Mouse (Mus musculus): ENCODE measurements around the gene Myt1l. TPM values are rescaled to one million over a fixed set of nuclear protein-coding genes. Genes with fewer than 3 reads are reported as not detected.

The Myt1l gene
- 3.5 and 12.1 TPM in 2 replicates for polyA plus RNA-seq (2016; fragmentation: Nextera tagmentation; extraction: Ambion mirVana)

- H3K4me3 ChIP-seq = peak within 1 kb of the TSS; percentile 55
- 20% methylated on average over 13 of the region's 13 CpGs for WGBS
- peak within 1 kb of the TSS; percentile 88 for H3K27ac ChIP-seq
- peaks cover 50% of the 10 kb centered on the region for H3K4me1 ChIP-seq (replicated peaks)
- no peaks in the 10 kb centered on the region for H3K9me3 ChIP-seq
- peak; percentile 10 for DNase-seq (ENCODE audit: low spot score)
- peaks cover 32% of the 10 kb centered on the region for H3K27me3 ChIP-seq (ENCODE audit: insufficient read depth, poor library complexity, severe bottlenecking)
- no peaks in the 10 kb centered on the region for H3K36me3 ChIP-seq
Measured at GRCm38 (mm10) chr12:29528031-29528771, at the start of gene Myt1l. Myt1l (plus strand) TSS chr12:29528384.

GRCm38 (mm10) chr12:29486424-29487035, 41.7 kb upstream of the Myt1l start:
- no peaks in the 10 kb centered on the region for H3K9me3 ChIP-seq
- H3K36me3 ChIP-seq = no peaks in the 10 kb centered on the region
- H3K4me3 ChIP-seq = no peak overlapping the region
- H3K27me3 ChIP-seq (ENCODE audit: insufficient read depth, poor library complexity, severe bottlenecking) = no peaks in the 10 kb centered on the region
- no peak for DNase-seq (ENCODE audit: low spot score)
- H3K4me1 ChIP-seq (replicated peaks) = no peaks in the 10 kb centered on the region
- no peak overlapping the region for H3K27ac ChIP-seq
- WGBS = 88% methylated on average over 10 of the region's 10 CpGs

GRCm38 (mm10) chr12:29526236-29526644, 1.9 kb upstream of the Myt1l start:
- peak overlapping the region; percentile 88 for H3K27ac ChIP-seq
- H3K4me3 ChIP-seq = peak overlapping the region; percentile 55
- H3K36me3 ChIP-seq = no peaks in the 10 kb centered on the region
- no peaks in the 10 kb centered on the region for H3K9me3 ChIP-seq
- DNase-seq (ENCODE audit: low spot score) = peak; percentile 27
- peaks cover 16% of the 10 kb centered on the region for H3K27me3 ChIP-seq (ENCODE audit: insufficient read depth, poor library complexity, severe bottlenecking)
- peaks cover 44% of the 10 kb centered on the region for H3K4me1 ChIP-seq (replicated peaks)
- WGBS = 3% methylated on average over 6 of the region's 6 CpGs

GRCm38 (mm10) chr12:29527048-29527761, 979 bp upstream of the Myt1l start:
- 1% methylated on average over 27 of the region's 27 CpGs for WGBS
- no peaks in the 10 kb centered on the region for H3K9me3 ChIP-seq
- H3K4me1 ChIP-seq (replicated peaks) = peaks cover 44% of the 10 kb centered on the region
- H3K4me3 ChIP-seq = peak overlapping the region; percentile 55
- peak; percentile 67 for DNase-seq (ENCODE audit: low spot score)
- H3K36me3 ChIP-seq = no peaks in the 10 kb centered on the region
- peaks cover 22% of the 10 kb centered on the region for H3K27me3 ChIP-seq (ENCODE audit: insufficient read depth, poor library complexity, severe bottlenecking)
- peak overlapping the region; percentile 88 for H3K27ac ChIP-seq

- peak overlapping the region; percentile 81 for H3K27ac ChIP-seq
- no peaks in the 10 kb centered on the region for H3K36me3 ChIP-seq
- peaks cover 53% of the 10 kb centered on the region for H3K27me3 ChIP-seq (ENCODE audit: insufficient read depth, poor library complexity, severe bottlenecking)
- H3K4me1 ChIP-seq (replicated peaks) = peaks cover 68% of the 10 kb centered on the region
- H3K4me3 ChIP-seq = peak overlapping the region; percentile 55
- H3K9me3 ChIP-seq = no peaks in the 10 kb centered on the region
- peak; percentile 75 for DNase-seq (ENCODE audit: low spot score)
- WGBS = 7% methylated on average over 6 of the region's 6 CpGs
Measured at GRCm38 (mm10) chr12:29530241-29530725, 2.1 kb downstream of the Myt1l start.

- Histone ChIP-seq H3K4me3 (peak overlapping the region; percentile 55), H3K27me3 (ENCODE audit: insufficient read depth, poor library complexity, severe bottlenecking) (peaks cover 58% of the 10 kb centered on the region), H3K4me1 (replicated peaks) (peaks cover 72% of the 10 kb centered on the region), H3K27ac (peak overlapping the region; percentile 81), H3K9me3 (no peaks in the 10 kb centered on the region), H3K36me3 (no peaks in the 10 kb centered on the region)
- WGBS = 84% methylated on average over 7 of the region's 7 CpGs
- DNase-seq (ENCODE audit: low spot score) = no peak
Measured at GRCm38 (mm10) chr12:29530823-29531222, 2.6 kb downstream of the Myt1l start.

GRCm38 (mm10) chr12:29533071-29533876, 5.1 kb downstream of the Myt1l start:
- Histone ChIP-seq H3K9me3 (no peaks in the 10 kb centered on the region), H3K27me3 (ENCODE audit: insufficient read depth, poor library complexity, severe bottlenecking) (peaks cover 70% of the 10 kb centered on the region), H3K4me3 (peak overlapping the region; percentile 16; the same call in 1 of the 2 replicates), H3K4me1 (replicated peaks) (peaks cover 54% of the 10 kb centered on the region), H3K36me3 (no peaks in the 10 kb centered on the region), H3K27ac (peak overlapping the region; percentile 50; the same call in 1 of the 2 replicates)
- DNase-seq (ENCODE audit: low spot score) = peak; percentile 5
- WGBS = 34% methylated on average over 14 of the region's 14 CpGs

- peak overlapping the region; percentile 78 for H3K27ac ChIP-seq
- peak; percentile 13 for DNase-seq (ENCODE audit: low spot score)
- H3K36me3 ChIP-seq = no peaks in the 10 kb centered on the region
- peak overlapping the region; percentile 49 for H3K4me3 ChIP-seq
- no peaks in the 10 kb centered on the region for H3K9me3 ChIP-seq
- peaks cover 58% of the 10 kb centered on the region for H3K4me1 ChIP-seq (replicated peaks)
- peaks cover 65% of the 10 kb centered on the region for H3K27me3 ChIP-seq (ENCODE audit: insufficient read depth, poor library complexity, severe bottlenecking)
- WGBS = 3% methylated on average over 6 of the region's 6 CpGs
Measured at GRCm38 (mm10) chr12:29534326-29534725, 6.1 kb downstream of the Myt1l start.

GRCm38 (mm10) chr12:29534761-29535300, 6.6 kb downstream of the Myt1l start:
- DNase-seq (ENCODE audit: low spot score) = peak; percentile 54
- no peaks in the 10 kb centered on the region for H3K36me3 ChIP-seq
- H3K27ac ChIP-seq = peak overlapping the region; percentile 78
- peak overlapping the region; percentile 49 for H3K4me3 ChIP-seq
- H3K4me1 ChIP-seq (replicated peaks) = peaks cover 56% of the 10 kb centered on the region
- peaks cover 65% of the 10 kb centered on the region for H3K27me3 ChIP-seq (ENCODE audit: insufficient read depth, poor library complexity, severe bottlenecking)
- H3K9me3 ChIP-seq = no peaks in the 10 kb centered on the region
- WGBS = under 1% methylated on average over 25 of the region's 25 CpGs

GRCm38 (mm10) chr12:29537916-29538315, 9.7 kb downstream of the Myt1l start:
- H3K4me1 ChIP-seq (replicated peaks) = peaks cover 42% of the 10 kb centered on the region
- DNase-seq (ENCODE audit: low spot score) = no peak
- H3K36me3 ChIP-seq = no peaks in the 10 kb centered on the region
- no peak overlapping the region for H3K27ac ChIP-seq
- 49% methylated on average over 5 of the region's 5 CpGs for WGBS
- no peaks in the 10 kb centered on the region for H3K9me3 ChIP-seq
- no peak overlapping the region for H3K4me3 ChIP-seq
- peaks cover 51% of the 10 kb centered on the region for H3K27me3 ChIP-seq (ENCODE audit: insufficient read depth, poor library complexity, severe bottlenecking)

- no peaks in the 10 kb centered on the region for H3K9me3 ChIP-seq
- H3K4me1 ChIP-seq (replicated peaks) = peaks cover 37% of the 10 kb centered on the region
- H3K36me3 ChIP-seq = no peaks in the 10 kb centered on the region
- no peak for DNase-seq (ENCODE audit: low spot score)
- no peak overlapping the region for H3K27ac ChIP-seq
- WGBS = 81% methylated on average over 11 of the region's 11 CpGs
- no peak overlapping the region for H3K4me3 ChIP-seq
- peaks cover 46% of the 10 kb centered on the region for H3K27me3 ChIP-seq (ENCODE audit: insufficient read depth, poor library complexity, severe bottlenecking)
Measured at GRCm38 (mm10) chr12:29538456-29538855, 10.3 kb downstream of the Myt1l start.

- H3K9me3 ChIP-seq = no peaks in the 10 kb centered on the region
- no peak overlapping the region for H3K4me3 ChIP-seq
- no peak for DNase-seq (ENCODE audit: low spot score)
- H3K27ac ChIP-seq = no peak overlapping the region
- 52% methylated on average over 5 of the region's 5 CpGs for WGBS
- peaks cover 33% of the 10 kb centered on the region for H3K4me1 ChIP-seq (replicated peaks)
- peaks cover 40% of the 10 kb centered on the region for H3K27me3 ChIP-seq (ENCODE audit: insufficient read depth, poor library complexity, severe bottlenecking)
- no peaks in the 10 kb centered on the region for H3K36me3 ChIP-seq
Measured at GRCm38 (mm10) chr12:29539106-29539505, 10.9 kb downstream of the Myt1l start.
